Mouse (Mus musculus) hematopoietic stem cell, adult 5-6 weeks (primary cell): Measurements from ENCODE around the gene AL732309.1. TPM values are rescaled to one million over a fixed set of nuclear protein-coding genes. Genes with fewer than 3 reads are reported as not detected.

ENCODE experiments used
- ATAC-seq, 2 experiments: fragments of 125-278 bp in 1 of 2; replicated peaks in 1 of 2; 2 replicates each; pipeline ENCODE4 v1.8.0; 2016 to 2017; ENCODE audit warnings: inconsistent platforms in 2 of 2, mild to moderate bottlenecking in 2 of 2, moderate number of reproducible peaks in 2 of 2, low read depth in 1 of 2, moderate TSS enrichment in 1 of 2; ENCODE audit not compliant: low FRiP score in 2 of 2, poor library complexity in 2 of 2, severe bottlenecking in 2 of 2, insufficient read depth in 1 of 2, low TSS enrichment in 1 of 2
- total RNA-seq: library from RNA; stranded (forward); fragments of 172-1452, 232-1000 nt; gene quantifications from 2 replicates; pipeline ENCODE4 v1.2.3, GENCODE M21; 2017

The AL732309.1 gene
- total RNA-seq, 1 experiment from 2014 or later, result 1.4 TPM

DNA sequence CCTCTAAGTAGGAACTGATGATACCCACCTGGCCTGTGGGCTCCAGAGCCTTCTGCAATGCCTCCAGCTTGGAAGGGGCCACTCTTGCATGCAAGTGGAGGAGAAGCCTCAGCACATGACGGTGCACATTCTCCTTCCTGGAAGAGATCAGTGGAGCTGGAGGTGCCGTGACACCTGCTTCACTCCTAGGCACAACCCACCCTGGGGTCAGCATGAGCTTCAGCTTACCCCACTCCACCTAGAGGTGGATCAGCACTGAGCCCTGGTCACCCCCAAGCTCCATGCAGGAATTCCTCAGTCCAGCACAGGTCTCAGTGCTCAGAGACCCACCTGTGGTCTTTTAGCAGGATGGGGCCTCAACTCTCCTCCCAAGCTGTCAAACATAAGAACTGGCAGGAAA lies 46.0 kb downstream of the AL732309.1 start:
- no peak for ATAC-seq

DNA sequence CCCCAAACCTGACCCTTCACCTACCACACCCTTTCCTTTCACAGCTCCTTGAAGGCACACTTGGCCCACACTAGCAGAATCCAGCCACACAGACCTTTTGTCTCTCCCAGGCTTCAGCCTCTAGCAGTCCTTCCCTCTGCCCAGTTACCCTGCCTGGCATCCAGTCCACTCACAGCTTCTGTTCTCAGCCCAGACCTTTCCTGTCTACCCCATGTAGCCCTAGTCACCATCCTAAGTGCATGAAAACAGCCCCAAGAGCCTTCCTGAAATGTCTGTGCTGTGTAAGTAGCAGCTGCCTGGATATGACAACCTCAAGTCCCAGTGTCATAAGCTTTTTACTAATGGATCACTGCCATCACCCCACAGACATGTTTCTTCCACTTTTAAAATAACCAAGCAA lies 48.7 kb downstream of the AL732309.1 start:
- no peak for ATAC-seq

DNA sequence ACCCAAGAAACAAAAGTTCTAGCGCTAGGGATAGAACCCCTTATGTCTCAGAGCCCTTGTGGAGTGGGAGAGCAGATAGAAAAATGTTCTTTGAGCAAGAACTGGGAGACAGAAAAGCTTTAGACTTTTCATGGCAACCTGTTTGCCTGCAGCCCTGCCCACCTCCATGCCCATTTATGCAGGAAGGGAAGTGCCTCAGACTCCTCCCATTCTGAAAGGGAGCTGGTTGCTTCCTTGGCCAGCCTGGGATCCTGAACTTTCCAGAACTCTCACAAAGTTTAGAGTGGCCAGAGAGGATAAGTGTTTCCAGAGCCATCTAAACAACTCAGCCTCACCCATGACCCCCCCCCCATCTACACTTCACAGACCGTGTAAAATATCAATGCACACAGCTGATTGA lies 49.5 kb downstream of the AL732309.1 start:
- ATAC-seq, result no peak

DNA sequence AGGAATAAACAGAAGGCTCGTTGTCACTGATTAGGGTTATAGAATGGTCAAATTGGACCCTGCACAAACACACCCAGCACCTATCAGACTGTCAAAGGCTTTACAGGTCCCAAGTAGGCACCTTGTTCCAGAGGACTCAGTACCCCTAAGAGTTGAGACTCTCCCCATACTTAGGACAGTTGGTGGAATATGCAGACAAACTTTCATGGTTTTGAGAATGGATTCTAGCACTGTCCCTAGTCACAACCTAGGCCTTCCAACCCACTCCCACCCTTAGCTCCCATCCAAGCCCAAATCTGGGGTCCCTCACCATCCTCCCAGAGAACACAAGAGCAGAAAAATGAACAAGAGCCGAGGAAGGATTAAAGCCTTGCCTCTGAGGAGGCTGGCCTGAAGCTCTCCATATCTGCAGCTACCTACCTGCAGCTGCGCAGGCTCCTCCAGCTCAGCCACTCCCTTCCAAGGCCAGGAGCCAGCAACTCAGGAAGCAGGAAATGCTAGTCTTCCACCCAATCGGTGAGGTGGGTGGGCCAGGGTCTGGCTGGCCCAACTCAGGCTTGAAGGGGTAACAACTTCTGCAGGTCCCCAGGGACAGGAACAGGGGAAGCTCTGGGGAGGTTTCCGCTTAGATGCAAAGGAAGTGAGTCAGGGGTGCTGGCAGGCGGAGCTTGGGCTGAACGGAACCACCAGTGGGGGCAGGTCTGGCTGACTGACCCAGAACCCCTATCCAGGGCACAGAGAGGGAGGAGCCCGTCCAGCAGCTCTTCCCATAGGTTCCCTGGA lies 50.3 kb downstream of the AL732309.1 start, which contains the start of gene Tor4a:
Gene Tor4a, minus strand, starts transcription at position 715 of the 783 bp plus-strand sequence.
- peak; percentile 81 to 84 for ATAC-seq

DNA sequence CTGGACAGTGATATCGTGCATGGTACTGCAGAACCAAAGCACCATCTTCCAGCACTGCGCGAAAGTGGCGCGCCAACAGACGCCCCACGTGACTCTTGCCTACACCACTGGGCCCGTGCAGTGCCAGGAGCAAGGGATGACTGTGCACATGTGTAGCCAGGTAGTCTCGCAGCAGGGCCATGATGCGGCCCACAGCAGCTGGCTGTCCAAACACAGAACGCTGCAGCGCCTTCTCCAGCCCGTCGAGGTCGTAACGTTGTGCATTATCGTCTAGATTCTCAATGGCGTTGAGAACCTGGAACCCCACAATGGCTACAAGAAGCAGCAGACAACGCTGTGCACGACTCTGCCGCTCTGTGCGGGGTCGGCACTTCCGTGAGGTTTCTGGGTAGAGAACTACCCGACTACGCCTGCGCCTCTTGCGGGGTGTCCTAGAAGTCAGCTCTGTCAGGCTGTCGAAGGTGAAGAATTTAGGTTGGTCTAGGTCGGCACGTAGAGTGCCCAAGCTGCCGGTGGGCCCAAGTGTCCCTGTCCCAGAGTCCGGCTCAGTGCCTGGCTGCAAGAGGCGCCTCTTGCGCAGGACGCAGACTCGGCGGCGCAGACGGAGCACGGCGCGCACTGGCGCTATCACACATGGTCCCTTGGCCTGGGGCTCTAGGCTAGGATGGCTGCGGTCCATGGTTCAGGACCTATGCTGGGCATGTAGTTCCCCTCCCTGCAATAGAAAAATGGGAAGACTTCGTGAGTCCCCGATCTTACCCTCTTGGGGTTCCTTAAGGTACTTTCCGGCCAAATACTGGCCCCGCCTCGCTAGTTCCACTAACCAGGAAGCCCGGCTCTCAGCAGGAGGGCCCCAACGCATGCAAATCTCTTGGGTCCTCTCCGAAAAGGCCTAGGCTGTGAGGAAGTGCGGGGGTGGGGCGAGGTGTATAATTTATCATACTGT lies 51.2 kb downstream of the AL732309.1 start:
- peak in 1 of 2 experiments; percentile 20; a peak in 2 of 4 replicates for ATAC-seq

Other genes with a start within 250 kb of the AL732309.1 start
- 16.0 and 28.9 TPM in 2 replicates for gene Nsmf, start 192.5 kb downstream of the AL732309.1 start, total RNA-seq
- not detected in 2 replicates for gene Entpd8, start 166.6 kb downstream of the AL732309.1 start, total RNA-seq
- gene Noxa1, start 151.7 kb downstream of the AL732309.1 start, total RNA-seq, result 1.0 TPM in 1 of 2 replicates, not detected in the other
- gene Nrarp, start 66.1 kb downstream of the AL732309.1 start, total RNA-seq, result 2.6 and 4.4 TPM in 2 replicates
- 30.0 and 33.3 TPM in 2 replicates for gene Tor4a, start 50.0 kb downstream of the AL732309.1 start, total RNA-seq
- 40.1 and 53.5 TPM in 2 replicates for gene Nelfb, start 35.4 kb downstream of the AL732309.1 start, total RNA-seq
- gene Stpg3, start 32.2 kb downstream of the AL732309.1 start, total RNA-seq, result not detected in 2 replicates
- gene Fam166a, start 28.1 kb downstream of the AL732309.1 start, total RNA-seq, result not detected in 2 replicates
- gene Tubb4b, start 22.2 kb downstream of the AL732309.1 start, total RNA-seq, result 426 and 473 TPM in 2 replicates
- gene Slc34a3, start 12.5 kb downstream of the AL732309.1 start, total RNA-seq, result 0.81 TPM in 1 of 2 replicates, not detected in the other
- gene Rnf224, start 10.1 kb downstream of the AL732309.1 start, total RNA-seq, result not detected in 2 replicates
- gene Rnf208, start 4.6 kb downstream of the AL732309.1 start, total RNA-seq, result 0.50 TPM in 1 of 2 replicates, not detected in the other
- gene Cysrt1, start 4.4 kb downstream of the AL732309.1 start, total RNA-seq, result not detected in 2 replicates
- 9.9 and 10.8 TPM in 2 replicates for gene Tmem203, start 8.6 kb upstream of the AL732309.1 start, total RNA-seq
- 8.2 and 10.6 TPM in 2 replicates for gene Tprn, start 15.8 kb upstream of the AL732309.1 start, total RNA-seq
- 46.4 and 82.9 TPM in 2 replicates for gene Ssna1, start 25.6 kb upstream of the AL732309.1 start, total RNA-seq
- 39.0 and 46.9 TPM in 2 replicates for gene Anapc2, start 25.6 kb upstream of the AL732309.1 start, total RNA-seq
- not detected in 2 replicates for gene Tmem210, start 41.3 kb upstream of the AL732309.1 start, total RNA-seq
- not detected in 2 replicates for gene Lrrc26, start 43.1 kb upstream of the AL732309.1 start, total RNA-seq
- gene Grin1, start 72.3 kb upstream of the AL732309.1 start, total RNA-seq, result not detected in 2 replicates
- 60.9 and 70.9 TPM in 2 replicates for gene Man1b1, start 85.5 kb upstream of the AL732309.1 start, total RNA-seq
- 11.9 and 31.6 TPM in 2 replicates for gene Dpp7, start 109.5 kb upstream of the AL732309.1 start, total RNA-seq
- gene Uap1l1, start 118.8 kb upstream of the AL732309.1 start, total RNA-seq, result 8.2 and 12.6 TPM in 2 replicates
- gene Sapcd2, start 125.5 kb upstream of the AL732309.1 start, total RNA-seq, result 3.3 and 12.1 TPM in 2 replicates
- not detected in 2 replicates for gene Entpd2, start 149.0 kb upstream of the AL732309.1 start, total RNA-seq
- 0.74 and 2.3 TPM in 2 replicates for gene Npdc1, start 152.5 kb upstream of the AL732309.1 start, total RNA-seq
- 23.6 and 28.5 TPM in 2 replicates for gene Fut7, start 176.4 kb upstream of the AL732309.1 start, total RNA-seq
- 52.7 and 57.5 TPM in 2 replicates for gene Abca2, start 181.8 kb upstream of the AL732309.1 start, total RNA-seq
- not detected in 2 replicates for gene Clic3, start 210.0 kb upstream of the AL732309.1 start, total RNA-seq
- gene Paxx, start 214.2 kb upstream of the AL732309.1 start, total RNA-seq, result 27.5 and 28.0 TPM in 2 replicates
- 3.4 and 3.5 TPM in 2 replicates for gene Ptgds, start 223.2 kb upstream of the AL732309.1 start, total RNA-seq
- gene Lcn12, start 247.0 kb upstream of the AL732309.1 start, total RNA-seq, result not detected in 2 replicates